Mouse (Mus musculus) neutrophil, adult 65 days (primary cell): ENCODE measurements around the gene Cnot9. TPM values are rescaled to one million over a fixed set of nuclear protein-coding genes. Genes with fewer than 3 reads are reported as not detected.

Source experiments
- total RNA-seq: library from RNA; stranded (reverse); gene quantifications from 2 replicates; pipeline ENCODE4 v1.2.4, GENCODE M21; 2023

The Cnot9 gene
- 22.2 and 23.0 TPM in 2 replicates for total RNA-seq

GRCm38 (mm10) chr1:74505721-74506464 is at the start of gene Cnot9:
Gene Cnot9, plus strand, starts transcription at chr1:74506058.

DNA sequence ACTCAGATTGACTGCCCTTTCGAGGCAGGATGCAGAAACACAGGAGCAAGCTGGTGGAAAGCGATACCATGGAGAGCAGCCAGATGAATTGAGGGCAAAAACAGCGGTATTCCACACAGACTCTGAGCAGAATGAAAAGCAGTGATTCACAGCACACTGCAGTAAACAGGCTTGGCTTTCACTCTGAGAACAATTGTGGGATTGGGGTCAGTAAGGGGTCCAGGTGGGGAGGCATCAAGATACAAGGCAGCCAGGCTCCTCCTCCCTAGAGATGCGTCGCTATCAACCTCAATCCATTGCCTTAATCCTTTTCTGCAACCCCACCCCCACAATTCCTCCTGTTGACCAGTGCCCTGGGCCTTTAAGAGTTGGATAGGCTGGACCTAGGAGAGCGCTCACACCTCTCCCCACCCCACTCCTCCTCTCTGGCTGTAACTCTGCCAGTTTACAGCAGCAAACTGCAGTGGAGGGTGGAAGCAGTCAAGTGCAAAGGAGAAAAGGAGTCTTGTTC is 36.6 kb downstream of the Cnot9 start, which contains the start of gene Plcd4:
TSS of gene Plcd4 (plus strand) at position 438 of the 511 bp plus-strand sequence.

DNA sequence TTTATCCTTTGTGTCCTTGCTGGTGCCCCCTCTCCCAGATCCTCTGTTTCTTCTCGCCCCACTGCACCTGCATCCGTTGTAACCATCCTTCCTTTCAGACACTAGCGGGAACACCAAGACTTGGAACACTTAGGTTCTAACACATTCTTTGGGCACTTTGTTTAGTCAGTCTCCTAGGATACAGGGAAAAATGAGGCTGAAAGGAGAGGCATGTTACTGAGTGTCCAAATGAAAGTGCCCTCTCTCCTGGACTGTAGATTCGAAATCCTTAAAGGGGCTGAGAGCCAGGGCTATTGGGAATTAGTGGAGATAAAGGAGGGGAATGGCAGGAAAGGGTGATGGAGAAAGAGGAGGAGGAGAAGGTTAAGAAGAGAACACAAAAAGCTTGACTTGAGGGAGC is 38.3 kb downstream of the Cnot9 start, which contains the start of gene Usp37:
TSS of gene Usp37 (minus strand) at position 101 of the 400 bp plus-strand sequence.

Other genes starting within 250 kb of the Cnot9 start
- 0.76 TPM in 1 of 2 replicates, not detected in the other for gene Gpbar1, start 227.5 kb upstream of the Cnot9 start, total RNA-seq
- 66.6 and 76.4 TPM in 2 replicates for gene Aamp, start 221.3 kb upstream of the Cnot9 start, total RNA-seq
- gene Pnkd, start 221.1 kb upstream of the Cnot9 start, total RNA-seq = 7.8 and 10.5 TPM in 2 replicates
- gene Tmbim1, start 200.4 kb upstream of the Cnot9 start, total RNA-seq = 22.5 and 25.0 TPM in 2 replicates
- not detected in 2 replicates for gene Catip, start 143.9 kb upstream of the Cnot9 start, total RNA-seq
- gene Slc11a1, start 130.9 kb upstream of the Cnot9 start, total RNA-seq = 247 and 304 TPM in 2 replicates
- 141 and 163 TPM in 2 replicates for gene Ctdsp1, start 114.5 kb upstream of the Cnot9 start, total RNA-seq
- gene Vil1, start 96.7 kb upstream of the Cnot9 start, total RNA-seq = 0.88 TPM in 1 of 2 replicates, not detected in the other
- gene Plcd4, start 36.8 kb downstream of the Cnot9 start, total RNA-seq = 0.41 TPM in 1 of 2 replicates, not detected in the other
- gene Usp37, start 38.2 kb downstream of the Cnot9 start, total RNA-seq = 19.3 and 22.6 TPM in 2 replicates
- 22.9 and 26.7 TPM in 2 replicates for gene Zfp142, start 82.2 kb downstream of the Cnot9 start, total RNA-seq
- 5.9 and 7.7 TPM in 2 replicates for gene Bcs1l, start 82.2 kb downstream of the Cnot9 start, total RNA-seq
- gene Rnf25, start 95.3 kb downstream of the Cnot9 start, total RNA-seq = 42.8 and 46.0 TPM in 2 replicates
- 2.0 and 2.9 TPM in 2 replicates for gene Stk36, start 95.4 kb downstream of the Cnot9 start, total RNA-seq
- 9.4 and 11.9 TPM in 2 replicates for gene Ttll4, start 155.7 kb downstream of the Cnot9 start, total RNA-seq
- 20.6 and 24.9 TPM in 2 replicates for gene Cyp27a1, start 207.5 kb downstream of the Cnot9 start, total RNA-seq
- gene Prkag3, start 243.2 kb downstream of the Cnot9 start, total RNA-seq = not detected in 2 replicates